Mouse (Mus musculus): ENCODE measurements around the gene Katnal1. TPM values are rescaled to one million over a fixed set of nuclear protein-coding genes. Genes with fewer than 3 reads are reported as not detected.

Gene Katnal1
- polyA plus RNA-seq, 2 experiments: 5.1 to 7.6 TPM

DNA sequence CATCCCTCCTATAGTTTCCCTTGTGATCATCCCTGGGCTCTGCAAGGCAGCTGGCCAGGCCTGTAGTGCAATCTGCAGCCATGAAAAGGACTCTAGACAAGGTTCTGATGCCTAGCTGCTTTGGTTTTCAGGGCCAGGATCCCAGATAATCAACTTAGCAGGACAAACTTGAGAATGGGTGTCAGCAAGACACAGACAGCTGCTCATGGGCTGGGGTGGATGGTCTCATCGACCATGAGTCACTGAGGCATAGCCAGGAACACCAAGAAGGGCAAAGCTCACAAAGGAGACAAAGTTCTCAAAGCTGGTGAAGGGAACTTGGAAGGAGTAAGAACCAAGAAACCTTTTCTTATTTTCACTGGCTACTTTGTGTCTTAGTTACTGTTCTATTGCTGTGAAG, 2.2 kb upstream of the Katnal1 start:
- H3K27me3 ChIP-seq (ENCODE audit: control insufficient read depth, insufficient read depth, low read length): no peaks in the 10 kb centered on the region
- ATAC-seq (ENCODE audit: insufficient read depth): no peak
- TF ChIP-seq EP300 (IDR thresholded peaks at IDR 0.05; ENCODE audit: low read depth) (no peak), CTCF (IDR thresholded peaks at IDR 0.05; ENCODE audit: low read depth) (no peak)
- no peak overlapping the region for H3K4me2 ChIP-seq (ENCODE audit: low read depth)
- DNase-seq (ENCODE audit: low read depth in 3 of 3, low spot score in 3 of 3): no peak
- H3K9ac ChIP-seq (replicated peaks): no peak overlapping the region
- 82% methylated on average over 1 of the region's 1 CpGs for WGBS (ENCODE audit: insufficient replicate concordance)
- no peak overlapping the region for H3K4me3 ChIP-seq (ENCODE audit: insufficient read depth in 1 of 2, low read depth in 2 of 2, low read length in 2 of 2)
- peaks cover 3% of the 10 kb centered on the region; the same call in 1 of the 2 replicates for H3K36me3 ChIP-seq (replicated peaks; ENCODE audit: control insufficient read depth, insufficient read depth, low read depth)
- H3K4me1 ChIP-seq (replicated peaks; ENCODE audit: control insufficient read depth in 2 of 2, insufficient read depth in 2 of 2, low read length in 1 of 2): peaks cover 47 to 60% of the 10 kb centered on the region in 2 experiments
- no peaks in the 10 kb centered on the region for H3K9me3 ChIP-seq (ENCODE audit: control insufficient read depth, low read length)
- H3K27ac ChIP-seq: no peak overlapping the region; the same call in 1 of the 2 replicates

DNA sequence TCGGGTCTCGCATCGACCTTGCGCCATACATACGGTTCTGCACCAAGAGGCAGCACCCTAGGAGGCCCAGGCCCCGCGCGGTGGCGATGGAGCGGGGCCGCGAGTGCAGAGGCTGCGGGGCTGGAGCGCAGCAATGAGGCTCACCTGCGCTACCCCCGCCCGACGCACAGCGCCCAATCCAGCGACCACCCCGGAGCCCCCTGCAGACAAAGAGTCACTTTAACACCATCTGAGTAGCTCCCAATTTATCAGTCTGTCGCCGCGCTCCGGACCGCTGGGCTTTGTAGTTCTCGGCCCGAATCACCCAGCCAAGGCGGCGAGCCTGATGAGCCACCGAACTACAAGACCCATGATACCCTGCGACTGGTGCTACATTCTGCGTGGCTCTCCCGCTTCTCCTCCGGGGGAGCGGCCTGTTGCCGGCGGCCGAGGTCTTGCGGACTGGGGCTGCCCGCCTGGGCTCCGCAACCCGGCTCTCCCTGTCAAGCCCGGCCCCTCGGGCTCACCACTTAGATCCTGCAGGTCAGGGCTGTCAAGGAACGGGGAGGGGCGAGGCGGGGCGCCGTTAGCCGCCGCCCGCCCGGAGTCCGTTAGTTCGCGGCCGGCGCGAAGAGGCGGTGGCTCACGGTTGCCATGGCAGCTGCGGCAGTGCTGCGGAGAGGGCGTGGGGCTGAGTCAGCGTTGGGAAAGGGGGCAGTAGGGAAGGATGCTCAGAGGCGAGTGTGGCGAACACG, 571 bp downstream of the Katnal1 start:
- H3K4me1 ChIP-seq (replicated peaks; ENCODE audit: control insufficient read depth in 2 of 2, insufficient read depth in 2 of 2, low read length in 1 of 2): peaks cover 31 to 58% of the 10 kb centered on the region in 2 experiments
- H3K9ac ChIP-seq (replicated peaks): peak overlapping the region; percentile 76
- H3K9me3 ChIP-seq (ENCODE audit: control insufficient read depth, low read length): no peaks in the 10 kb centered on the region
- under 1% methylated on average over 69 of the region's 69 CpGs for WGBS (ENCODE audit: insufficient replicate concordance)
- peaks cover 10% of the 10 kb centered on the region for H3K36me3 ChIP-seq (replicated peaks; ENCODE audit: control insufficient read depth, insufficient read depth, low read depth)
- peak overlapping the region; percentile 85 for H3K27ac ChIP-seq
- peak overlapping the region; percentile 89 for H3K4me2 ChIP-seq (ENCODE audit: low read depth)
- DNase-seq (ENCODE audit: low read depth in 3 of 3, low spot score in 3 of 3) (peak; percentile 86 to 89 (median 89)), ATAC-seq (ENCODE audit: insufficient read depth) (peak; percentile 94)
- no peaks in the 10 kb centered on the region for H3K27me3 ChIP-seq (ENCODE audit: control insufficient read depth, insufficient read depth, low read length)
- peak; percentile 13 for TF ChIP-seq CTCF (IDR thresholded peaks at IDR 0.05; ENCODE audit: low read depth)
- no peak for TF ChIP-seq EP300 (IDR thresholded peaks at IDR 0.05; ENCODE audit: low read depth)
- H3K4me3 ChIP-seq (ENCODE audit: insufficient read depth in 1 of 2, low read depth in 2 of 2, low read length in 2 of 2): peak overlapping the region; percentile 77 to 94

DNA sequence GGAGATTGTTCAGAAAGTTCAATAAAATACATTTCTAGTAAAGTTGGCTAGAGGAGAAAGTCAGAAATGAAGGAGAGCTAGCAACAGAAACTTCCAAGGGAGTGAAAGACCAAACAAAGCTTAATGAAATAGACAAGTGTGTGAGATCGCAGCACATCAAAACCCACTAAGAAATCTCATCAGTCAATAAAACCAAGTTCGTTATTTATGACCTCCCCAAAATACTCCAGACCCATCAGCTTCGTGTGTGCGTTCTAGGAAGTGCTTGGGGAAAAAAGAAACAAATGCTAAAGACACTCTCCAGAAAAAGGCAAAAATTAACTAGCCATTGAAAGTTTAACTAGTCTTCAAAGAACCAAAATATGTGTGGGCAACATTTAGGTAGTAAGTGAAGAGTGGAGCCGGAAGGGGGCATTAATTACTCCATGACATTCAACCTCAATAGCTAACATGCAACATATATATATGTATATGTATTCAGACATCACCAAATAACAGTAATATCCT, 1.4 kb downstream of the Katnal1 start:
- Histone ChIP-seq H3K27me3 (ENCODE audit: control insufficient read depth, insufficient read depth, low read length) (no peaks in the 10 kb centered on the region), H3K4me3 (ENCODE audit: insufficient read depth in 1 of 2, low read depth in 2 of 2, low read length in 2 of 2) (peak overlapping the region; percentile 77 to 94), H3K36me3 (replicated peaks; ENCODE audit: control insufficient read depth, insufficient read depth, low read depth) (peaks cover 10% of the 10 kb centered on the region), H3K27ac (peak overlapping the region; percentile 85), H3K9me3 (ENCODE audit: control insufficient read depth, low read length) (no peaks in the 10 kb centered on the region), H3K9ac (replicated peaks) (peak overlapping the region; percentile 76), H3K4me1 (replicated peaks; ENCODE audit: control insufficient read depth in 2 of 2, insufficient read depth in 2 of 2, low read length in 1 of 2) (peaks cover 29 to 53% of the 10 kb centered on the region in 2 experiments), H3K4me2 (ENCODE audit: low read depth) (peak overlapping the region; percentile 89)
- ATAC-seq (ENCODE audit: insufficient read depth): no peak
- WGBS (ENCODE audit: insufficient replicate concordance): 35% methylated on average over 5 of the region's 5 CpGs
- TF ChIP-seq CTCF (IDR thresholded peaks at IDR 0.05; ENCODE audit: low read depth) (no peak), EP300 (IDR thresholded peaks at IDR 0.05; ENCODE audit: low read depth) (no peak)
- no peak for DNase-seq (ENCODE audit: low read depth in 3 of 3, low spot score in 3 of 3)

GRCm38 (mm10) chr5:148924586-148924985, 4.5 kb downstream of the Katnal1 start:
- no peak overlapping the region for H3K4me2 ChIP-seq (ENCODE audit: low read depth)
- TF ChIP-seq EP300 (IDR thresholded peaks at IDR 0.05; ENCODE audit: low read depth): no peak
- TF ChIP-seq CTCF (IDR thresholded peaks at IDR 0.05; ENCODE audit: low read depth): no peak
- H3K9ac ChIP-seq (replicated peaks): no peak overlapping the region
- WGBS (ENCODE audit: insufficient replicate concordance): 90% methylated on average over 12 of the region's 12 CpGs
- no peaks in the 10 kb centered on the region for H3K27me3 ChIP-seq (ENCODE audit: control insufficient read depth, insufficient read depth, low read length)
- H3K9me3 ChIP-seq (ENCODE audit: control insufficient read depth, low read length): no peaks in the 10 kb centered on the region
- DNase-seq (ENCODE audit: low read depth in 3 of 3, low spot score in 3 of 3) (no peak), ATAC-seq (ENCODE audit: insufficient read depth) (no peak)
- H3K4me3 ChIP-seq (ENCODE audit: insufficient read depth in 1 of 2, low read depth in 2 of 2, low read length in 2 of 2): no peak overlapping the region
- H3K27ac ChIP-seq: no peak overlapping the region
- H3K4me1 ChIP-seq (replicated peaks; ENCODE audit: control insufficient read depth in 2 of 2, insufficient read depth in 2 of 2, low read length in 1 of 2): peaks cover 24 to 46% of the 10 kb centered on the region in 2 experiments
- peaks cover 11% of the 10 kb centered on the region for H3K36me3 ChIP-seq (replicated peaks; ENCODE audit: control insufficient read depth, insufficient read depth, low read depth)

DNA sequence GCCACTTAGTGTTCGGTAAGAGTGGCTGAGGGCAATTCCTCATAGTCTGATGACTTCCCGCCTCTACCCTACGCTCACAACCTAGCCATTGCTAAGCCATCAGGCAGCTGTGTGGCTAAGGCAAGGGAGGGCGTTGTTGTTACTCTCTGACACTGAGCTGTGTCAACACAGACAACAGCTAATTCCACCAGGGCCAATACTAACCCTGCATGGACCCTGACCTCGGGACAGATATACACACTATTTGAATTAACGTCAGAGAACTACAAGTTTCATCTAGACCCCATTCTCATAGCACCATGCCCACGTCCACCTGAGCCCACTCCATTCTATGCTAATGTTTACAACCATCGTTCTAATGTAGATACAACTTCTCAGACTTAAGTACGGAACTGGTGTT, 5.1 kb downstream of the Katnal1 start:
- H3K9ac ChIP-seq (replicated peaks): no peak overlapping the region
- no peak for DNase-seq (ENCODE audit: low read depth in 3 of 3, low spot score in 3 of 3)
- ATAC-seq (ENCODE audit: insufficient read depth): no peak
- H3K4me2 ChIP-seq (ENCODE audit: low read depth): no peak overlapping the region
- H3K27ac ChIP-seq: no peak overlapping the region
- TF ChIP-seq CTCF (IDR thresholded peaks at IDR 0.05; ENCODE audit: low read depth) (no peak), EP300 (IDR thresholded peaks at IDR 0.05; ENCODE audit: low read depth) (no peak)
- WGBS (ENCODE audit: insufficient replicate concordance): 76% methylated on average over 9 of the region's 9 CpGs
- H3K4me1 ChIP-seq (replicated peaks; ENCODE audit: control insufficient read depth in 2 of 2, insufficient read depth in 2 of 2, low read length in 1 of 2): peaks cover 18 to 41% of the 10 kb centered on the region in 2 experiments
- H3K36me3 ChIP-seq (replicated peaks; ENCODE audit: control insufficient read depth, insufficient read depth, low read depth): peaks cover 16% of the 10 kb centered on the region
- H3K9me3 ChIP-seq (ENCODE audit: control insufficient read depth, low read length): no peaks in the 10 kb centered on the region
- no peaks in the 10 kb centered on the region for H3K27me3 ChIP-seq (ENCODE audit: control insufficient read depth, insufficient read depth, low read length)
- H3K4me3 ChIP-seq (ENCODE audit: insufficient read depth in 1 of 2, low read depth in 2 of 2, low read length in 2 of 2): no peak overlapping the region
